Mouse (Mus musculus): Measurements from ENCODE around the gene Nfia.

Gene Nfia

GRCm38 (mm10) chr4:97816753-97817152 is 44.2 kb downstream of the Nfia start:
- no peak for DNase-seq

GRCm38 (mm10) chr4:97817741-97818140 is 45.2 kb downstream of the Nfia start:
- DNase-seq, result no peak

GRCm38 (mm10) chr4:97818498-97818897 is 46.0 kb downstream of the Nfia start:
- DNase-seq, result no peak

GRCm38 (mm10) chr4:97819101-97819500 is 46.6 kb downstream of the Nfia start:
- no peak for DNase-seq

- DNase-seq, result no peak
These were observed 48.1 kb downstream of the Nfia start for GRCm38 (mm10) chr4:97820474-97821259.

- no peak for DNase-seq
These were observed 49.2 kb downstream of the Nfia start for GRCm38 (mm10) chr4:97821556-97822251.

- DNase-seq, result no peak
These were observed 51.0 kb downstream of the Nfia start for GRCm38 (mm10) chr4:97823512-97823911.

GRCm38 (mm10) chr4:97824451-97824850 is 51.9 kb downstream of the Nfia start:
- DNase-seq, result no peak

- DNase-seq, result no peak
These were observed 52.9 kb downstream of the Nfia start for GRCm38 (mm10) chr4:97825432-97825831.

- DNase-seq, result no peak
These were observed 53.3 kb downstream of the Nfia start for GRCm38 (mm10) chr4:97825841-97826240.

- no peak for DNase-seq
These were observed 54.6 kb downstream of the Nfia start for GRCm38 (mm10) chr4:97827115-97827514.

- no peak for DNase-seq
These were observed 56.0 kb downstream of the Nfia start for GRCm38 (mm10) chr4:97828579-97828978.

- no peak for DNase-seq
These were observed 57.0 kb downstream of the Nfia start for GRCm38 (mm10) chr4:97829336-97830050.

GRCm38 (mm10) chr4:97830051-97830853 is 57.7 kb downstream of the Nfia start:
- DNase-seq, result no peak

- no peak for DNase-seq
These were observed 58.5 kb downstream of the Nfia start for GRCm38 (mm10) chr4:97830935-97831608.

GRCm38 (mm10) chr4:97831611-97832278 is 59.2 kb downstream of the Nfia start:
- DNase-seq, result no peak

- DNase-seq, result no peak
These were observed 59.7 kb downstream of the Nfia start for GRCm38 (mm10) chr4:97832279-97832640.

GRCm38 (mm10) chr4:97836812-97837211 is 64.3 kb downstream of the Nfia start:
- DNase-seq, result no peak

GRCm38 (mm10) chr4:97837724-97838123 is 65.2 kb downstream of the Nfia start:
- DNase-seq, result no peak

- no peak for DNase-seq
These were observed 66.1 kb downstream of the Nfia start for GRCm38 (mm10) chr4:97838651-97839050.

GRCm38 (mm10) chr4:97839406-97840101 is 67.0 kb downstream of the Nfia start:
- DNase-seq, result no peak

All from cerebellum, adult 11-12 months (tissue).